10 mouse cellular contexts compared by ENCODE assay signal in the genomic region with DNA sequence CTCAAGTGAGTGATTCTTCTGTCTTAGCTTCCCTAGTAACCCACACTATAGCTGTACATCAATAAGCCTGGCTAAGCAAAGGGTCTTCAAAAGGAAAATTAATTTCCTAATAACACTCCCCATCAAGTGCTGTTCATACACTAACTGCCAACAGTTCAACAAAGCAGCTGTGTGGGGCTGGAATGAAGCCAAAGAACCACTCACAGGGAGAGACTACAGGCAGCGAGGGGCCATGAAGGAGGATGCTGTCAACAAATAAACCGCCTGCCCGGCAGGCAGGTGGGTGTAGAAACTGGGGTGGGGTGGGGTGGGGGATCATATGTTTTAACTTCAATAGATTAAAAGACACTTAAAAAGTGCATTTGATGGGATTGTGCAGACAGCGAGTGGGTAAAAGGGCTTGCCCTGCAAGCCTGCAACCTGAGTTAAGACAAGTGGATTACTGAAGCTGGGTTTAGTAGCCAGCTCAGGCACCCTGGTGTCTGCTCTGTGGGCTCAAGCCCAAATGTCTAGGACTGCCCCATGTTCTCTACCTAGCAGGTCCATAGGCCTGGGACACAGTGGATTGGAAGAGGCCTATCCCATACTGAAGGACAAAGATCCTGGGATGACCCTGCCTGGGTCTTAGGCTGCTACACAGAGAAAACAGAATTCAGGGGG. TPM values are rescaled to one million over a fixed set of nuclear protein-coding genes. Genes with fewer than 3 reads are reported as not detected.
DNase-seq lines count a peak whose midpoint lies in the region; ATAC-seq lines count a peak whose summit lies in the region.
"Had no signal": no experiment of that assay in that cellular context is flagged by ENCODE, and none has a peak within 500 bp of the region (broad histone marks: within the 10 kb centered on the region; RNA-seq: fewer than 3 reads in every experiment).

No protein-coding gene starts in this region.

- peak overlapping the region; percentile 6; the same call in 1 of the 2 replicates for H3K4me2 ChIP-seq in heart, embryonic 14.5 days (ENCODE audit: low read length)
- H3K4me2 ChIP-seq in midbrain, embryonic 13.5 days (replicated peaks), result no peak overlapping the region
- H3K4me2 ChIP-seq: embryonic facial prominence, embryonic 15.5 days; limb, embryonic 15.5 days had no signal

- no peak overlapping the region for H3K4me3 ChIP-seq in heart, embryonic 14.5 days (ENCODE audit: control insufficient read depth in 1 of 2, insufficient read depth in 1 of 2, low read depth in 1 of 2, low read length in 2 of 2)
- H3K4me3 ChIP-seq in midbrain, embryonic 13.5 days (replicated peaks), result no peak overlapping the region
- H3K4me3 ChIP-seq: embryonic facial prominence, embryonic 15.5 days; limb, embryonic 15.5 days had no signal

- no peaks in the 10 kb centered on the region for H3K9me3 ChIP-seq in heart, embryonic 14.5 days (ENCODE audit: control insufficient read depth, low read length)
- H3K9me3 ChIP-seq in midbrain, embryonic 13.5 days, result no peaks in the 10 kb centered on the region
- H3K9me3 ChIP-seq: embryonic facial prominence, embryonic 15.5 days; limb, embryonic 15.5 days had no signal

- H3K36me3 ChIP-seq in heart, embryonic 14.5 days (ENCODE audit: control insufficient read depth, insufficient read depth, low read length), result no peaks in the 10 kb centered on the region
- no peaks in the 10 kb centered on the region for H3K36me3 ChIP-seq in midbrain, embryonic 13.5 days
- H3K36me3 ChIP-seq: embryonic facial prominence, embryonic 15.5 days; limb, embryonic 15.5 days had no signal

- no peak for DNase-seq in heart, adult 8-10 months (ENCODE audit: low spot score)
- DNase-seq in right cerebral cortex, postnatal 10 days (ENCODE audit: low spot score in 2 of 2), result peak; percentile 73 to 74
- DNase-seq in right cerebral cortex, postnatal 36 days (ENCODE audit: low spot score in 2 of 2), result no peak
- DNase-seq in frontal cortex, postnatal 10 days (ENCODE audit: low spot score in 2 of 2), result no peak
- no peak for DNase-seq in liver
- no peak for DNase-seq in gastrocnemius, adult 8-10 months (ENCODE audit: low spot score in 2 of 2)

- H3K27me3 ChIP-seq in heart, embryonic 14.5 days (ENCODE audit: control insufficient read depth, insufficient read depth, low read length), result no peaks in the 10 kb centered on the region
- H3K27me3 ChIP-seq in midbrain, embryonic 13.5 days, result no peaks in the 10 kb centered on the region
- H3K27me3 ChIP-seq: embryonic facial prominence, embryonic 15.5 days; limb, embryonic 15.5 days had no signal

- no peak for ATAC-seq in heart, embryonic 14.5 days (ENCODE audit: insufficient number of reproducible peaks, insufficient read depth, low FRiP score, low read depth)
- ATAC-seq in midbrain, embryonic 13.5 days, result peak; percentile 57; the same call in 1 of the 2 replicates

- no peak overlapping the region; a peak in 1 of 4 replicates for H3K27ac ChIP-seq in heart, embryonic 14.5 days (replicated peaks in 1 of 2; ENCODE audit: control insufficient read depth in 1 of 2, insufficient read depth in 1 of 2, low read depth in 2 of 2, low read length in 2 of 2)
- H3K27ac ChIP-seq in midbrain, embryonic 13.5 days, result peak overlapping the region; percentile 55
- H3K27ac ChIP-seq: embryonic facial prominence, embryonic 15.5 days; limb, embryonic 15.5 days had no signal

- no peak overlapping the region for H3K9ac ChIP-seq in heart, embryonic 14.5 days (ENCODE audit: low read length)
- no peak overlapping the region for H3K9ac ChIP-seq in midbrain, embryonic 13.5 days (replicated peaks)
- H3K9ac ChIP-seq: embryonic facial prominence, embryonic 15.5 days; limb, embryonic 15.5 days had no signal

- peaks cover 10 to 14% of the 10 kb centered on the region in 2 experiments for H3K4me1 ChIP-seq in heart, embryonic 14.5 days (ENCODE audit: control insufficient read depth in 2 of 2, insufficient read depth in 2 of 2, low read length in 2 of 2)
- H3K4me1 ChIP-seq in midbrain, embryonic 13.5 days (replicated peaks), result peaks cover 37% of the 10 kb centered on the region

- WGBS in heart, embryonic 14.5 days, result 9% methylated on average over 4 of the region's 4 CpGs
- 22% methylated on average over 4 of the region's 4 CpGs for WGBS in midbrain, embryonic 13.5 days

RNA-seq across cellular contexts. Expression of a gene that starts 35.8 kb away (rescaled TPM):
- polyA plus RNA-seq in heart, embryonic 14.5 days (2014; fragmentation: Nextera tagmentation; extraction: Ambion mirVana), result 0.32 and 0.42 TPM in 2 replicates
- total RNA-seq in heart, adult 8-10 months (2022), result 1 to 10 TPM in 2 of 4 experiments, under 1 TPM in 2; 0.57 to 1.1 (median 1.0) TPM
- polyA plus RNA-seq in midbrain, embryonic 13.5 days (2015; fragmentation: Nextera tagmentation; extraction: Ambion mirVana), result 3.7 and 3.8 TPM in 2 replicates
- 1 to 10 TPM in 1 of 4 experiments, under 1 TPM in 3; 0.35 to 1.3 (median 0.68) TPM for total RNA-seq in gastrocnemius, adult 8-10 months (2022)

RNA-seq across cellular contexts. Expression of a gene that starts 36.0 kb away (rescaled TPM):
- 0.09 TPM in 1 of 2 replicates, not detected in the other for polyA plus RNA-seq in heart, embryonic 14.5 days (2014; fragmentation: Nextera tagmentation; extraction: Ambion mirVana)
- not detected for total RNA-seq in heart, adult 8-10 months (2022)
- not detected in 2 replicates for polyA plus RNA-seq in midbrain, embryonic 13.5 days (2015; fragmentation: Nextera tagmentation; extraction: Ambion mirVana)
- total RNA-seq in gastrocnemius, adult 8-10 months (2022), result not detected
- polyA plus RNA-seq: limb, embryonic 15.5 days had no signal

Comparison
In these comparisons a context has a peak if more than half of its experiments do, and no peak if none do; other contexts are left out.
1. DNase-seq: peak in right cerebral cortex, postnatal 10 days (2 of 2); none in heart, adult 8-10 months (single experiment), right cerebral cortex, postnatal 36 days (0 of 2), frontal cortex, postnatal 10 days (0 of 2), liver (single experiment) and gastrocnemius, adult 8-10 months (0 of 2).